Mouse (Mus musculus) bone marrow, adult 2 months (tissue): ENCODE results near the gene Ciao1.

ENCODE experiments used
- CTCF ChIP-seq: fragments of 200-500 bp; IDR thresholded peaks from 2 replicates; pipeline ENCODE4 v1.5.1; 2011; ENCODE audit warnings: low read length, control low read depth; ENCODE audit not compliant: control insufficient read depth, insufficient read depth
- POLR2A ChIP-seq: fragments of 200-500 bp; IDR thresholded peaks from 2 replicates; pipeline ENCODE4 v1.6.1; 2011; ENCODE audit warnings: low read depth, mild to moderate bottlenecking, control low read depth, low read length, borderline replicate concordance; ENCODE audit not compliant: control insufficient read depth

DNA sequence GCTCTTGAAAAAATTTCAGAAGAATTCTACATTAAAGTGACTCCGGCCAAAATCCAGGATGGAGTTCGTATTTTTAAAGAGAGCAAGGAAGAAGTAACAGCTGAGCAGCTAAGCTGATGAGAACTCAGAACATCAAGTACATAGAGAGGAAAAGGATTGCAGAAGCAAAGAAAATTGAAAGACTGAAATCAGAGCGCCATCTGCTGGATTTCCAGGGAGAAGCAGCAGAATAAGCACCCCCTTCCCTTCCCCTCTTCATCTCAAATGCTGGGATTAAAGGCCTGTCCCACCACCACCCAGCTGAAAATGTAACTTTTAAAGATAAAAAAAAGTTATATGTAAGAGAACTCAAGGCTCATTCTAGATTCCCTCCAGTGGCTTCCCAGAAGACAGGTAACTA lies 42.7 kb downstream of the Ciao1 start:
- TF ChIP-seq CTCF (peak; percentile 46), POLR2A (no peak)
